Mouse (Mus musculus) stomach, postnatal 0 days (tissue): Measurements from ENCODE around the gene Otulin.

Source experiments
- CTCF ChIP-seq: IDR thresholded peaks from 2 replicates; pipeline ENCODE4 v1.5.1; 2016; ENCODE audit warnings: antibody characterized with exemption, low read depth, mild to moderate bottlenecking, moderate library complexity
- EP300 ChIP-seq: optimal IDR thresholded peaks from 2 replicates; pipeline ENCODE3; 2016; ENCODE audit warnings: antibody characterized with exemption

GRCm38 (mm10) chr15:27657866-27658265 is 27.4 kb upstream of the Otulin start:
- no peak for TF ChIP-seq CTCF
- no peak for TF ChIP-seq EP300
